Comparison of ENCODE assay signal across 8 mouse cellular contexts in genomic region chr16:45093137-45093731, GRCm38 (mm10). TPM values are rescaled to one million over a fixed set of nuclear protein-coding genes. Genes with fewer than 3 reads are reported as not detected.
A peak's percentile ranks its signal among the peaks of the same experiment; 100 is the strongest.
DNase-seq lines count a peak whose midpoint lies in the region; ATAC-seq and TF ChIP-seq lines count a peak whose summit lies in the region.

Ccdc80 (plus strand) TSS chr16:45093402.

- no peaks in the 10 kb centered on the region for H3K9me3 ChIP-seq in kidney, embryonic 15.5 days (replicated peaks)
- no peaks in the 10 kb centered on the region for H3K9me3 ChIP-seq in forebrain, postnatal 0 days (ENCODE audit: low read length)
- H3K9me3 ChIP-seq in hindbrain, embryonic 10.5 days: no peaks in the 10 kb centered on the region
- no peaks in the 10 kb centered on the region for H3K9me3 ChIP-seq in lung, embryonic 16.5 days (ENCODE audit: control insufficient read depth, low read length)

- H3K4me3 ChIP-seq in kidney, embryonic 15.5 days (replicated peaks): peak within 1 kb of the TSS; percentile 54
- H3K4me3 ChIP-seq in forebrain, postnatal 0 days (ENCODE audit: low read depth, low read length): peak within 1 kb of the TSS; percentile 28
- peak within 1 kb of the TSS; percentile 43 for H3K4me3 ChIP-seq in hindbrain, embryonic 10.5 days
- peak within 1 kb of the TSS; percentile 55 for H3K4me3 ChIP-seq in lung, embryonic 16.5 days (ENCODE audit: low read length)

- no peaks in the 10 kb centered on the region for H3K36me3 ChIP-seq in kidney, embryonic 15.5 days
- no peaks in the 10 kb centered on the region for H3K36me3 ChIP-seq in forebrain, postnatal 0 days (ENCODE audit: insufficient read depth)
- no peaks in the 10 kb centered on the region for H3K36me3 ChIP-seq in hindbrain, embryonic 10.5 days
- H3K36me3 ChIP-seq in lung, embryonic 16.5 days (ENCODE audit: control insufficient read depth, insufficient read depth, low read length): no peaks in the 10 kb centered on the region

- no peak for DNase-seq in kidney, adult 9 months
- DNase-seq in adrenal gland, postnatal 10 days: peak; percentile 49
- no peak for DNase-seq in forebrain, postnatal 0 days
- peak; percentile 23 for DNase-seq in hindbrain, embryonic 10.5 days (ENCODE audit: low spot score)
- DNase-seq in layer of hippocampus, adult 9-10 months (ENCODE audit: low spot score): no peak
- no peak for DNase-seq in layer of hippocampus, adult 8-10 months (ENCODE audit: low spot score in 2 of 2)

- H3K9ac ChIP-seq in kidney, embryonic 15.5 days: peak within 1 kb of the TSS; percentile 63
- H3K9ac ChIP-seq in forebrain, postnatal 0 days: peak within 1 kb of the TSS; percentile 18; the same call in 1 of the 2 replicates
- H3K9ac ChIP-seq in lung, embryonic 16.5 days (ENCODE audit: low read length): peak within 1 kb of the TSS; percentile 77

- no peaks in the 10 kb centered on the region for H3K27me3 ChIP-seq in kidney, embryonic 15.5 days
- no peaks in the 10 kb centered on the region for H3K27me3 ChIP-seq in forebrain, postnatal 0 days (ENCODE audit: insufficient read depth, low read length)
- no peaks in the 10 kb centered on the region for H3K27me3 ChIP-seq in hindbrain, embryonic 10.5 days (ENCODE audit: insufficient read depth, poor library complexity, severe bottlenecking)
- no peaks in the 10 kb centered on the region for H3K27me3 ChIP-seq in lung, embryonic 16.5 days (ENCODE audit: control insufficient read depth, insufficient read depth, low read depth, low read length)

- peak; percentile 83 for ATAC-seq in kidney, embryonic 15.5 days (replicated peaks; ENCODE audit: low FRiP score)
- 0 out of 2 replicates have a peak, but pooled peaks have one; percentile 16 for ATAC-seq in forebrain, postnatal 0 days
- ATAC-seq in lung, embryonic 16.5 days (ENCODE audit: low read depth): peak; percentile 62

- 9% methylated on average over 6 of the region's 6 CpGs for WGBS in kidney, embryonic 15.5 days
- WGBS in forebrain, postnatal 0 days: 22% methylated on average over 6 of the region's 6 CpGs
- 51% methylated on average over 6 of the region's 6 CpGs for WGBS in hindbrain, embryonic 10.5 days
- WGBS in lung, embryonic 16.5 days: 6% methylated on average over 6 of the region's 6 CpGs

- H3K4me2 ChIP-seq in kidney, embryonic 15.5 days: peak within 1 kb of the TSS; percentile 75
- H3K4me2 ChIP-seq in forebrain, postnatal 0 days (ENCODE audit: low read depth): peak within 1 kb of the TSS; percentile 42
- peak within 1 kb of the TSS; percentile 80 for H3K4me2 ChIP-seq in lung, embryonic 16.5 days (ENCODE audit: low read depth, low read length)

- peak within 1 kb of the TSS; percentile 92 for H3K27ac ChIP-seq in kidney, embryonic 15.5 days
- no peak within 1 kb of the TSS for H3K27ac ChIP-seq in forebrain, postnatal 0 days (ENCODE audit: low read depth, low read length)
- peak within 1 kb of the TSS; percentile 78 for H3K27ac ChIP-seq in hindbrain, embryonic 10.5 days
- H3K27ac ChIP-seq in lung, embryonic 16.5 days (ENCODE audit: low read length): peak within 1 kb of the TSS; percentile 78

- no peak for TF ChIP-seq CTCF in forebrain, postnatal 0 days (IDR thresholded peaks at IDR 0.05; ENCODE audit: low read depth)

- H3K4me1 ChIP-seq in kidney, embryonic 15.5 days: peaks cover 45% of the 10 kb centered on the region
- no peaks in the 10 kb centered on the region for H3K4me1 ChIP-seq in forebrain, postnatal 0 days (ENCODE audit: insufficient read depth)
- H3K4me1 ChIP-seq in hindbrain, embryonic 10.5 days (replicated peaks): peaks cover 13% of the 10 kb centered on the region
- H3K4me1 ChIP-seq in lung, embryonic 16.5 days (replicated peaks; ENCODE audit: control insufficient read depth, insufficient read depth, low read length): peaks cover 8% of the 10 kb centered on the region

RNA-seq across cellular contexts. Expression of gene Ccdc80, which starts in this region (rescaled TPM):
- 102 and 118 TPM in 2 replicates for polyA plus RNA-seq in kidney, embryonic 15.5 days (2015; fragmentation: Nextera tagmentation; extraction: Ambion mirVana)
- 10 to 100 TPM; 60.7 to 82.4 TPM for total RNA-seq in adrenal gland, postnatal 10 days (2021)
- 11.5 and 15.9 TPM in 2 replicates for total RNA-seq in forebrain, postnatal 0 days (2014; rRNA removed)
- polyA plus RNA-seq in forebrain, postnatal 0 days (2015; fragmentation: Nextera tagmentation; extraction: Ambion mirVana): 19.5 and 22.4 TPM in 2 replicates
- polyA plus RNA-seq in hindbrain, embryonic 10.5 days (2016; fragmentation: Nextera tagmentation; extraction: Ambion mirVana): 25.0 and 26.8 TPM in 2 replicates
- 66.5 and 76.3 TPM in 2 replicates for polyA plus RNA-seq in lung, embryonic 16.5 days (2015; fragmentation: Nextera tagmentation; extraction: Ambion mirVana)
- 1 to 10 TPM; 2.1 to 4.3 (median 3.5) TPM for total RNA-seq in layer of hippocampus, adult 8-10 months (2022)

Comparison
In these comparisons a context has a peak if more than half of its experiments do, and no peak if none do; other contexts are left out.
1. ATAC-seq: peak in every context shown above with its lines; median percentile 83 in kidney, embryonic 15.5 days; 62 in lung, embryonic 16.5 days; 16 in forebrain, postnatal 0 days.
2. H3K9ac ChIP-seq: peak in every context shown above with its lines; median percentile 77 in lung, embryonic 16.5 days; 63 in kidney, embryonic 15.5 days; 18 in forebrain, postnatal 0 days.
3. DNase-seq: peak in adrenal gland, postnatal 10 days (single experiment) and hindbrain, embryonic 10.5 days (single experiment); none in kidney, adult 9 months (single experiment), forebrain, postnatal 0 days (single experiment), layer of hippocampus, adult 9-10 months (single experiment) and layer of hippocampus, adult 8-10 months (0 of 2).
4. Peak in every context shown above with its lines, with median percentiles within 50 percentile points of each other: H3K4me2 ChIP-seq and H3K4me3 ChIP-seq.